Mouse (Mus musculus): ENCODE results near the gene Gm45713. TPM values are rescaled to one million over a fixed set of nuclear protein-coding genes. Genes with fewer than 3 reads are reported as not detected.
A peak's percentile ranks its signal among the peaks of the same experiment; 100 is the strongest.

Gene Gm45713
- polyA plus RNA-seq, 1 experiment: 2.1 TPM

GRCm38 (mm10) chr7:45134544-45135026 lies 1.4 kb downstream of the Gm45713 start:
- H3K27me3 ChIP-seq (replicated peaks): peaks cover 8% of the 10 kb centered on the region
- TF ChIP-seq GATA1 (IDR thresholded peaks at IDR 0.05; ENCODE audit: borderline replicate concordance, low read length) (no peak), FLI1 (IDR thresholded peaks at IDR 0.05; ENCODE audit: low read length) (no peak)
- H3K36me3 ChIP-seq (replicated peaks; ENCODE audit: low read length): peaks cover 42% of the 10 kb centered on the region
- H3K4me1 ChIP-seq: peaks cover 87% of the 10 kb centered on the region
- H3K4me3 ChIP-seq (replicated peaks): peak overlapping the region; percentile 92
- peaks cover 4% of the 10 kb centered on the region for H3K9me3 ChIP-seq

- TF ChIP-seq FLI1 (IDR thresholded peaks at IDR 0.05; ENCODE audit: low read length) (no peak), GATA1 (IDR thresholded peaks at IDR 0.05; ENCODE audit: borderline replicate concordance, low read length) (no peak)
- H3K9me3 ChIP-seq: peaks cover 3% of the 10 kb centered on the region; the same call in 1 of the 2 replicates
- H3K36me3 ChIP-seq (replicated peaks; ENCODE audit: low read length): peaks cover 42% of the 10 kb centered on the region
- H3K27me3 ChIP-seq (replicated peaks): peaks cover 2% of the 10 kb centered on the region
- peak overlapping the region; percentile 38 for H3K4me3 ChIP-seq (replicated peaks)
- peaks cover 83% of the 10 kb centered on the region for H3K4me1 ChIP-seq
Measured at GRCm38 (mm10) chr7:45133446-45134159, 2.4 kb downstream of the Gm45713 start.

DNA sequence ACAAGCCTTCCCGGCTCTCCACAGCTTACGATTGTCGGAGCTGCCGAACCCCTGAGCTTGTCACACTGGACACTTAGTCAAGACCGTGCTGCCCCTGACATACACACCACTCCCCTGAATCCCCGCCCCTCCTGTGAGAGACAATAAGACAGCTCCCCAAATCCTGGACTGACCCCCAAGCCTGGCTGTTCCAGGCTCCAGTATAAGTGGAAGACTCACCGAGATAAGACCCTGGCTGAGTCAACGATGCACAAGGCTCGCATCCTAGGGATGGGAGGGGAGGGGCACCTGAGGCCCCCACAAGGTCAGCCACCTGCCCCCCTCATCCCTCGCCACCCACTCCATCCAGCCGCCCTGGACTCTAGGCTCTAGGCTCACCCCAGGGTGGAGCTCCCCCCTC lies 4.2 kb downstream of the Gm45713 start:
- peaks cover 50% of the 10 kb centered on the region for H3K36me3 ChIP-seq (replicated peaks; ENCODE audit: low read length)

GRCm38 (mm10) chr7:45129776-45130512 lies 6.1 kb downstream of the Gm45713 start:
- TF ChIP-seq FLI1 (IDR thresholded peaks at IDR 0.05; ENCODE audit: low read length) (no peak), GATA1 (IDR thresholded peaks at IDR 0.05; ENCODE audit: borderline replicate concordance, low read length) (no peak)
- Histone ChIP-seq H3K36me3 (replicated peaks; ENCODE audit: low read length) (peaks cover 69% of the 10 kb centered on the region), H3K9me3 (peaks cover 3% of the 10 kb centered on the region; the same call in 1 of the 2 replicates), H3K4me3 (replicated peaks) (peak overlapping the region; percentile 98), H3K27me3 (replicated peaks) (no peaks in the 10 kb centered on the region), H3K4me1 (peaks cover 79% of the 10 kb centered on the region)

More for the DNA sequence above, 4.2 kb downstream of the Gm45713 start:
- no peak for TF ChIP-seq GATA1 (IDR thresholded peaks at IDR 0.05; ENCODE audit: borderline replicate concordance, low read length)
- Histone ChIP-seq H3K27me3 (replicated peaks) (no peaks in the 10 kb centered on the region), H3K4me1 (peaks cover 76% of the 10 kb centered on the region), H3K4me3 (replicated peaks) (no peak overlapping the region), H3K9me3 (peaks cover 3% of the 10 kb centered on the region; the same call in 1 of the 2 replicates)

GRCm38 (mm10) chr7:45129318-45129717 lies 6.7 kb downstream of the Gm45713 start:
- Histone ChIP-seq H3K4me1 (peaks cover 79% of the 10 kb centered on the region), H3K4me3 (replicated peaks) (peak overlapping the region; percentile 98), H3K27me3 (replicated peaks) (no peaks in the 10 kb centered on the region), H3K36me3 (replicated peaks; ENCODE audit: low read length) (peaks cover 71% of the 10 kb centered on the region), H3K9me3 (peaks cover 3% of the 10 kb centered on the region; the same call in 1 of the 2 replicates)
- TF ChIP-seq FLI1 (IDR thresholded peaks at IDR 0.05; ENCODE audit: low read length): no peak
- no peak for TF ChIP-seq GATA1 (IDR thresholded peaks at IDR 0.05; ENCODE audit: borderline replicate concordance, low read length)

DNA sequence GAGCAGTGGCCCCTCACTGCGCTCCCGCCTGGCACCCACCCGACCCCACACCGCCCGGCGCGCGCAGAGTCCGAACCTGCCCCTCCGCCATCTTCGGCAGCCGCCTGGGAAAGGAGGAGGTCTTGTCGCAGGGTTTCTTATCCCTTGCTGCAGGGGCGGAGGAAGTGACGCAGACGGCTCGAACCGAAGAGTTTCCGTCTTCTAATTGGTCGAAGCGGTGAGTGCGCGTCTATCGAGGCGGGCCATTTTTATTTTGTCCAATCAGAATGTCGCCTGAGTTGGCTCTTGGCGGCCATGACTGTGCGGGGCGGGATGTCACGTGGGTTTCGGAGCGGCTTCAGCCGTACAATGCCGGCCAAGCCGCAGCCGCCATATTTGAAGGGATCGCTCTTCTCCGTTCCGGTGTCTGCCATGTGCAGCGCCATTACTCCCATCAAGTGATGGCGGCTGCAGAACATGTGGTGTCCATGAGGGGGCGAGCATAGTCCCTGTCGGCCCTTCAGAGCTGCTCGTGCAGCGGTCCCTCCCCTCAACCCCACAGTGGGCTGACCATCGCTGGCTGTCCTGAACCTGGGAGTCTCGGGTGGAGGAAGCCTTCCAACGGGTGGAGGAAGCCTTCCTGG lies 7.3 kb downstream of the Gm45713 start, which contains the start of gene Rpl13a:
Gene Rpl13a, minus strand, starts transcription at position 138 of the 623 bp plus-strand sequence.
- Histone ChIP-seq H3K27me3 (replicated peaks) (no peaks in the 10 kb centered on the region), H3K4me1 (peaks cover 73% of the 10 kb centered on the region), H3K9me3 (peaks cover 3% of the 10 kb centered on the region; the same call in 1 of the 2 replicates), H3K36me3 (replicated peaks; ENCODE audit: low read length) (peaks cover 65% of the 10 kb centered on the region), H3K4me3 (replicated peaks) (peak within 1 kb of the TSS; percentile 98)
- no peak for TF ChIP-seq GATA1 (IDR thresholded peaks at IDR 0.05; ENCODE audit: borderline replicate concordance, low read length)
- no peak for TF ChIP-seq FLI1 (IDR thresholded peaks at IDR 0.05; ENCODE audit: low read length)

GRCm38 (mm10) chr7:45127700-45128224 lies 8.3 kb downstream of the Gm45713 start:
- peaks cover 61% of the 10 kb centered on the region for H3K36me3 ChIP-seq (replicated peaks; ENCODE audit: low read length)

DNA sequence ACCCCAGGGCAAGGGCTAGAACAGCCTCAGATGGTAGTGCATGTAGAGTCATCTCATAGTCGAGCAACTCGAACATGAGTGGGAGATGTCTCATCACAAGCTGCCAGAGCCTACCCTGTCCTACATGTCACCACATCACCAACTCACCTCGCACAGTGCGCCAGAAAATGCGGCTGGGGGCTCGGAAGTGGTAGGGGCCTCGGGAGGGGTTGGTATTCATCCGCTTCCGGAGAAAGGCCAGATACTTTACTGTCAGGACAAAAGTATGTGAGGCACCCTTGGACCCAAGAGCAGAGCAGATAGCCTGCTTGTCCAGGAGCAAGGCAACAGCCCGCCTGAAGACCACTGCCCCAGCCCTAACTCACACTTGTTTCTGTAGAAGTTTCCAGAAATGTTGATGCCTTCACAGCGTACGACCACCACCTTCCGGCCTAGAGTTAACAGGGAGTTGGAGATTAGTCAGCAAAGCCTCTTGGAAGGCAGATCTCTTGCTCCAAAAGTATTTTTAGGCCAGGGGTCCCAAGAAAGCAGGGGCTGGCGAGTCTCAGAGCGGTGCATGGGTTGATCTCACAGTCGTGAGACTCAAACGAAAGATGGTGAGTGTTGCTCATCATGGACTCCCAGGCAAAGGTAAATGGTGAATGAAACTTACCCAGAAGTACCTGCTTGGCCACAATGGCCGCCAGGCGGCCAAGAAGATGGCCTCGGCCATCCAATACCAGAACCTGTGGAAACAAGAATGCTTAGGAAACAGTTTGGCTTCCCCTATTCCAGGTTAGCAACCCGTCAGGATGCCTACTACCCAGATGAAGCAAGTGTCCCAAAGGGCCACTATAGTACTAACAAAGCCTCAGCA lies 9.0 kb downstream of the Gm45713 start:
- Histone ChIP-seq H3K27me3 (replicated peaks) (no peaks in the 10 kb centered on the region), H3K4me3 (replicated peaks) (peak overlapping the region; percentile 98), H3K36me3 (replicated peaks; ENCODE audit: low read length) (peaks cover 61% of the 10 kb centered on the region), H3K4me1 (peaks cover 75% of the 10 kb centered on the region), H3K9me3 (no peaks in the 10 kb centered on the region)
- TF ChIP-seq GATA1 (IDR thresholded peaks at IDR 0.05; ENCODE audit: borderline replicate concordance, low read length) (no peak), FLI1 (IDR thresholded peaks at IDR 0.05; ENCODE audit: low read length) (no peak)

More at GRCm38 (mm10) chr7:45127700-45128224, 8.3 kb downstream of the Gm45713 start:
- TF ChIP-seq GATA1 (IDR thresholded peaks at IDR 0.05; ENCODE audit: borderline replicate concordance, low read length) (no peak), FLI1 (IDR thresholded peaks at IDR 0.05; ENCODE audit: low read length) (no peak)
- H3K27me3 ChIP-seq (replicated peaks): no peaks in the 10 kb centered on the region
- H3K4me3 ChIP-seq (replicated peaks): peak overlapping the region; percentile 98
- peaks cover 75% of the 10 kb centered on the region for H3K4me1 ChIP-seq
- H3K9me3 ChIP-seq: no peaks in the 10 kb centered on the region

Measured in megakaryocyte, embryonic 14.5 days (primary cell).